Mouse (Mus musculus) urinary bladder, postnatal 14 days (tissue): ENCODE data around the gene Zmynd11.

Experiments
- DNase-seq: peaks from one replicate; pipeline ENCODE4 v3.0.0; 2021; ENCODE audit warnings: low spot score

Zmynd11 gene

DNA sequence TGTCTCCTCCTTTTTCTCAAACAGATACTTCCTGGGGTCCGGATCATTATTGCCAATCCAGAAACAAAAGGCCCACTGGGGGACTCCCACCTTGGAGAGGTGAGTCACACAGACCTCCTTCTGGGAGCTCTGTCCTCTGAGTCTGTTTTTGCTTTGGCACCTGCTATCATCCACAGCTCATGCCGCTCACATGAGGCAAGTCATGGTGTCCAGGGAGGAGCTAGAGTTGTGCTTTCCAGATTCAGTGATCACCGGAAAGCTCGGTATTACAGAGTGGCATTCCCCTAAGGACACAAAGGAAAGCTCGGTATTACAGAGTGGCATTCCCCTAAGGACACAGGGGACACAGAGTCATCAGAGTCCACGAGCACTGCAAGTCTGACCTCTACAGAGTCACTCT lies 108.5 kb downstream of the Zmynd11 start:
- DNase-seq: no peak

DNA sequence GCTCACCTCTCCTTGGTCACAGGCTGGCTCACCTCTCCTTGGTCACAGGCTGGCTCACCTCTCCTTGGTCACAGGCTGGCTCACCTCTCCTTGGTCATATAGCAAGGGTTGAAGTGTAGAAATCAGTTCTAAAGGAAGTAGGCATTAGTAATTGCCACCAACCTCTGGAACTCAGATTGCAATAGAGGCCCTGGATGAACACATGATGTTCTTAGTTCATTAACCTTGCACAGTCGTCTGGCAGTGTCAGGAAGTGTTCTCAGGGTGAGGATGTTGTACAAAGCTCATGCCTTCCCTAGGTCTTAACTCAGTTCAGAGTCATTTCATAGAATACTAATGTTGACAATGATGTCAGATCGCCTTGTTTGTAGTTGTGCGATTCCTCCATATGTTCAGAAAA lies 112.1 kb downstream of the Zmynd11 start:
- no peak for DNase-seq

GRCm38 (mm10) chr13:9650580-9650979 lies 114.5 kb downstream of the Zmynd11 start:
- DNase-seq: no peak

DNA sequence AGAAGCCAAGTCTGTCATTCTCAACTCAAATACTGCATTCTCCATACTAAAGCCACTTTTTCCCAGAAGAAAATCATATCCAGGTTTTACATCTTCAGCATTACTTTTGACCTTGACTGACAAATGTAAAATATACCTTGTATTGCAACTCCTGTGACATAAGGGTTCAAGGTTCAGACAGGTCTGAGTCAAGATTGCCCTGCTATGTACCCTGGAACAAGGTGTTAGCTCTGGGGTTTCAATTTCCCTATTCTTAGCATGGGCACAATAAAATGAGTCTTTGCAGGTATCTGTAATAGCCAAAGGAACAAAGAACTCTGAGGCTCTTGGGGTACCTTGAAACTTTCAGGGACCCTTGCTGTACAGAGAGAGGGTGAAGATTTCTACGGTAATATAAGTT lies 115.2 kb downstream of the Zmynd11 start:
- DNase-seq: no peak

GRCm38 (mm10) chr13:9648716-9649115 lies 116.4 kb downstream of the Zmynd11 start:
- no peak for DNase-seq

DNA sequence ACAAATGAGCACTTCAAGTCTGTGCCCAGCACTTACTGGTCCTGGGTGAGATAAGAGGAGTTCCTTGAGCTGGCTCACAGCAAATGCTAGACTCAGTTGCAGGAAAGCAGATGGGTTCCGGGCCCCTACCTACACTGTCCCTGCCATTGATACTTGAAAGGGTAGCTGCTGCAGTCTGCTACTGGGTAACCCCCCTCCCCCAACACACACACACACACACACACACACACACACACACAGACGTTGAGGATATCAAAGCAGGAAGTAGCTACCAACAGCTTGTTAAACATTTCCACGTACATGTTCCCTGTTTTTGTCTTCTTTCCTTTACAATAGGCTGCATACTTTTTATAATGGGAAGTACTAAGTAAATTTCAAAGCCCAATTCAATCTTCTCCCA lies 127.2 kb downstream of the Zmynd11 start:
- no peak for DNase-seq

DNA sequence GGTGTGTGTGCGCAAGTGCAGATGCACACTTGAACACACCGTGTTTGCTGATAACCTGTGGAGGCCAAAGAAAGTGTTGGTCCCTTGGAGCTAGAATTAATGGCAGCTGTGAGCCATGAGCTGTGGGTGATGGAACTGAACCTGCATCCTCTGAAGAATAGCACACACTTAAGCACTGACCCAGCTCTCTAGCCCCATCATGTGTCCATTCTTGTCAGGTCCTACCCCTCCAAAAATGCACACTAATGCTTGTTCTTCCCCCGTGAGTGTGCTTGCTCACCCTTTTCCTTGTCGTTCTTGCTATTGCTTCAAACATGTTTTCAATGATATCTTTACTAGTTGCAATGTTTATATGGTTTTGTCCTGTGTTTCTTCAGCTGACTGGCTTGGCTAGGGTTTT lies 128.6 kb downstream of the Zmynd11 start:
- peak; percentile 9 for DNase-seq

- no peak for DNase-seq
These were observed 129.2 kb downstream of the Zmynd11 start for GRCm38 (mm10) chr13:9635951-9636350.
